Comparison of ENCODE assay signal across 9 mouse cellular contexts in genomic region chr14:30530726-30531269, GRCm38 (mm10). TPM values are rescaled to one million over a fixed set of nuclear protein-coding genes. Genes with fewer than 3 reads are reported as not detected.
DNase-seq lines count a peak whose midpoint lies in the region; ATAC-seq lines count a peak whose summit lies in the region.
"Had no signal": no experiment of that assay in that cellular context is flagged by ENCODE, and none has a peak within 500 bp of the region (broad histone marks: within the 10 kb centered on the region; RNA-seq: fewer than 3 reads in every experiment).

No protein-coding gene starts in this region.

- WGBS in heart, embryonic 14.5 days = 44% methylated on average over 8 of the region's 8 CpGs
- WGBS in midbrain, embryonic 11.5 days = 69% methylated on average over 8 of the region's 8 CpGs
- 73% methylated on average over 8 of the region's 8 CpGs for WGBS in midbrain, embryonic 10.5 days
- WGBS in midbrain, embryonic 15.5 days = 50% methylated on average over 8 of the region's 8 CpGs

- H3K4me3 ChIP-seq in heart, embryonic 14.5 days (ENCODE audit: control insufficient read depth in 1 of 2, insufficient read depth in 1 of 2, low read depth in 1 of 2, low read length in 2 of 2) = no peak overlapping the region
- no peak overlapping the region for H3K4me3 ChIP-seq in midbrain, embryonic 11.5 days (ENCODE audit: low read depth, low read length)
- H3K4me3 ChIP-seq in midbrain, embryonic 10.5 days = no peak overlapping the region
- H3K4me3 ChIP-seq in midbrain, embryonic 15.5 days = no peak overlapping the region
- H3K4me3 ChIP-seq: embryonic facial prominence, embryonic 13.5 days had no signal

- intact Hi-C loops in heart, postnatal 36 days (cut with DNase I) = no loop called here
- intact Hi-C loops in gastrocnemius, postnatal 14 days (cut with DNase I; ENCODE audit: low total_unique reads) = no loop called here

- no peaks in the 10 kb centered on the region for H3K9me3 ChIP-seq in heart, embryonic 14.5 days (ENCODE audit: control insufficient read depth, low read length)
- H3K9me3 ChIP-seq in midbrain, embryonic 11.5 days (ENCODE audit: control insufficient read depth, low read length) = no peaks in the 10 kb centered on the region
- no peaks in the 10 kb centered on the region for H3K9me3 ChIP-seq in midbrain, embryonic 10.5 days (replicated peaks)
- H3K9me3 ChIP-seq in midbrain, embryonic 15.5 days = no peaks in the 10 kb centered on the region
- H3K9me3 ChIP-seq: embryonic facial prominence, embryonic 13.5 days had no signal

- peaks cover 23% of the 10 kb centered on the region for H3K36me3 ChIP-seq in heart, embryonic 14.5 days (ENCODE audit: control insufficient read depth, insufficient read depth, low read length)
- 0 out of 2 replicates have a peak, but pooled peaks cover 6% of the 10 kb centered on the region for H3K36me3 ChIP-seq in midbrain, embryonic 11.5 days (ENCODE audit: control insufficient read depth, insufficient read depth, low read length)
- H3K36me3 ChIP-seq in midbrain, embryonic 10.5 days = peaks cover 34% of the 10 kb centered on the region
- 0 out of 2 replicates have a peak, but pooled peaks cover 3% of the 10 kb centered on the region for H3K36me3 ChIP-seq in midbrain, embryonic 15.5 days (replicated peaks)

- H3K4me1 ChIP-seq in heart, embryonic 14.5 days (ENCODE audit: control insufficient read depth in 2 of 2, insufficient read depth in 2 of 2, low read length in 2 of 2) = peaks cover 9 to 18% of the 10 kb centered on the region in 2 experiments; a peak in 3 of 4 replicates
- H3K4me1 ChIP-seq in midbrain, embryonic 11.5 days (ENCODE audit: control insufficient read depth, insufficient read depth, low read length) = no peaks in the 10 kb centered on the region
- no peaks in the 10 kb centered on the region for H3K4me1 ChIP-seq in midbrain, embryonic 10.5 days
- peaks cover 10% of the 10 kb centered on the region; the same call in 1 of the 2 replicates for H3K4me1 ChIP-seq in midbrain, embryonic 15.5 days

- peak overlapping the region; percentile 25 for H3K4me2 ChIP-seq in heart, embryonic 14.5 days (ENCODE audit: low read length)
- H3K4me2 ChIP-seq in midbrain, embryonic 11.5 days = no peak overlapping the region
- H3K4me2 ChIP-seq in midbrain, embryonic 15.5 days = no peak overlapping the region
- H3K4me2 ChIP-seq: embryonic facial prominence, embryonic 13.5 days had no signal

- DNase-seq in heart, postnatal 36 days = no peak
- DNase-seq in midbrain, embryonic 11.5 days (ENCODE audit: low spot score, missing footprints) = peak; percentile 68
- DNase-seq in midbrain, embryonic 10.5 days (ENCODE audit: low spot score) = no peak
- DNase-seq in kidney, adult 11 months = peak; percentile 93
- no peak for DNase-seq in gastrocnemius, postnatal 14 days
- DNase-seq in left cerebral cortex, adult 18-20 months (ENCODE audit: low spot score in 2 of 2) = no peak

- no peak overlapping the region for H3K9ac ChIP-seq in heart, embryonic 14.5 days (ENCODE audit: low read length)
- no peak overlapping the region for H3K9ac ChIP-seq in midbrain, embryonic 11.5 days (ENCODE audit: low read length)
- no peak overlapping the region for H3K9ac ChIP-seq in midbrain, embryonic 15.5 days
- H3K9ac ChIP-seq: embryonic facial prominence, embryonic 13.5 days had no signal

- H3K27ac ChIP-seq in heart, embryonic 14.5 days (replicated peaks in 1 of 2; ENCODE audit: control insufficient read depth in 1 of 2, insufficient read depth in 1 of 2, low read depth in 2 of 2, low read length in 2 of 2) = peak overlapping the region in 1 of 2 experiments; percentile 53; a peak in 2 of 4 replicates
- H3K27ac ChIP-seq in midbrain, embryonic 11.5 days (ENCODE audit: low read depth, low read length) = no peak overlapping the region
- H3K27ac ChIP-seq in midbrain, embryonic 10.5 days (replicated peaks) = no peak overlapping the region
- H3K27ac ChIP-seq in midbrain, embryonic 15.5 days = 0 out of 2 replicates have a peak overlapping the region, but pooled peaks have one; percentile 32
- H3K27ac ChIP-seq: embryonic facial prominence, embryonic 13.5 days had no signal

- no peaks in the 10 kb centered on the region for H3K27me3 ChIP-seq in heart, embryonic 14.5 days (ENCODE audit: control insufficient read depth, insufficient read depth, low read length)
- no peaks in the 10 kb centered on the region for H3K27me3 ChIP-seq in midbrain, embryonic 11.5 days (ENCODE audit: control insufficient read depth, insufficient read depth, low read length)
- H3K27me3 ChIP-seq in midbrain, embryonic 10.5 days (ENCODE audit: low read depth, poor library complexity, severe bottlenecking) = no peaks in the 10 kb centered on the region
- H3K27me3 ChIP-seq in midbrain, embryonic 15.5 days (replicated peaks) = no peaks in the 10 kb centered on the region
- H3K27me3 ChIP-seq: embryonic facial prominence, embryonic 13.5 days had no signal

- ATAC-seq in heart, embryonic 14.5 days (ENCODE audit: insufficient number of reproducible peaks, insufficient read depth, low FRiP score, low read depth) = 0 out of 2 replicates have a peak, but pooled peaks have one; percentile 11
- ATAC-seq in midbrain, embryonic 11.5 days (ENCODE audit: low FRiP score) = no peak
- ATAC-seq in midbrain, embryonic 15.5 days (replicated peaks) = no peak; the same call in 1 of the 2 replicates

RNA-seq across cellular contexts. Expression of gene Tkt, which starts 17.4 kb away (rescaled TPM):
- 31.5 and 46.1 TPM in 2 replicates for polyA plus RNA-seq in heart, embryonic 14.5 days (2014; fragmentation: Nextera tagmentation; extraction: Ambion mirVana)
- 10 to 100 TPM; 32.9 to 50.2 TPM for total RNA-seq in heart, postnatal 36 days (2021)
- 135 and 154 TPM in 2 replicates for polyA plus RNA-seq in midbrain, embryonic 11.5 days (2014; fragmentation: Nextera tagmentation; extraction: Ambion mirVana)
- 312 and 334 TPM in 2 replicates for polyA plus RNA-seq in midbrain, embryonic 10.5 days (2016; fragmentation: Nextera tagmentation; extraction: Ambion mirVana)
- polyA plus RNA-seq in midbrain, embryonic 15.5 days (2015; fragmentation: Nextera tagmentation; extraction: Ambion mirVana) = 262 and 279 TPM in 2 replicates
- 10 to 100 TPM; 13.7 to 19.7 TPM for total RNA-seq in gastrocnemius, postnatal 14 days (2021)
- 100 to 1,000 TPM; 189 to 211 TPM for total RNA-seq in left cerebral cortex, adult 18-20 months (2021)

RNA-seq across cellular contexts. Expression of gene Cacna1d, which starts 39.5 kb away (rescaled TPM):
- 9.5 and 13.1 TPM in 2 replicates for polyA plus RNA-seq in heart, embryonic 14.5 days (2014; fragmentation: Nextera tagmentation; extraction: Ambion mirVana)
- total RNA-seq in heart, postnatal 36 days (2021) = 1 to 10 TPM; 2.7 to 3.5 TPM
- polyA plus RNA-seq in midbrain, embryonic 11.5 days (2014; fragmentation: Nextera tagmentation; extraction: Ambion mirVana) = 0.89 and 1.0 TPM in 2 replicates
- polyA plus RNA-seq in midbrain, embryonic 10.5 days (2016; fragmentation: Nextera tagmentation; extraction: Ambion mirVana) = 0.90 and 1.3 TPM in 2 replicates
- polyA plus RNA-seq in midbrain, embryonic 15.5 days (2015; fragmentation: Nextera tagmentation; extraction: Ambion mirVana) = 10.5 and 12.1 TPM in 2 replicates
- under 1 TPM; 0.66 to 0.73 TPM for total RNA-seq in gastrocnemius, postnatal 14 days (2021)
- 10 to 100 TPM; 44.1 to 45.4 TPM for total RNA-seq in left cerebral cortex, adult 18-20 months (2021)

RNA-seq across cellular contexts. Expression of gene Dcp1a, which starts 51.5 kb away (rescaled TPM):
- polyA plus RNA-seq in heart, embryonic 14.5 days (2014; fragmentation: Nextera tagmentation; extraction: Ambion mirVana) = 16.1 and 20.8 TPM in 2 replicates
- total RNA-seq in heart, postnatal 36 days (2021) = 10 to 100 TPM; 11.6 to 12.6 TPM
- polyA plus RNA-seq in midbrain, embryonic 11.5 days (2014; fragmentation: Nextera tagmentation; extraction: Ambion mirVana) = 25.2 and 25.3 TPM in 2 replicates
- polyA plus RNA-seq in midbrain, embryonic 10.5 days (2016; fragmentation: Nextera tagmentation; extraction: Ambion mirVana) = 31.8 and 35.1 TPM in 2 replicates
- 17.3 and 19.6 TPM in 2 replicates for polyA plus RNA-seq in midbrain, embryonic 15.5 days (2015; fragmentation: Nextera tagmentation; extraction: Ambion mirVana)
- total RNA-seq in gastrocnemius, postnatal 14 days (2021) = 1 to 10 TPM; 8.3 to 8.4 TPM
- total RNA-seq in left cerebral cortex, adult 18-20 months (2021) = 10 to 100 TPM; 21.3 to 21.5 TPM

Comparison
In these comparisons a context has a peak if more than half of its experiments do, and no peak if none do; other contexts are left out.
1. DNase-seq: peak in midbrain, embryonic 11.5 days (single experiment) and kidney, adult 11 months (single experiment); none in heart, postnatal 36 days (0 of 2), midbrain, embryonic 10.5 days (single experiment), gastrocnemius, postnatal 14 days (single experiment) and left cerebral cortex, adult 18-20 months (0 of 2).